Comparison of ENCODE assay signal across 8 mouse cellular contexts in genomic region chr2:159645861-159646260, GRCm38 (mm10).
A peak's percentile ranks its signal among the peaks of the same experiment; 100 is the strongest.
DNase-seq lines count a peak whose midpoint lies in the region; ATAC-seq lines count a peak whose summit lies in the region.

No protein-coding gene starts in this region.

- no peak overlapping the region for H3K9ac ChIP-seq in hindbrain, embryonic 11.5 days (ENCODE audit: low read depth, low read length)
- no peak overlapping the region for H3K9ac ChIP-seq in hindbrain, embryonic 12.5 days
- no peak overlapping the region for H3K9ac ChIP-seq in forebrain, embryonic 12.5 days

- 51% methylated on average over 4 of the region's 4 CpGs for WGBS in hindbrain, embryonic 11.5 days
- WGBS in hindbrain, embryonic 12.5 days, result 47% methylated on average over 4 of the region's 4 CpGs
- 57% methylated on average over 4 of the region's 4 CpGs for WGBS in forebrain, embryonic 12.5 days

- no peaks in the 10 kb centered on the region for H3K4me1 ChIP-seq in hindbrain, embryonic 11.5 days (replicated peaks; ENCODE audit: control insufficient read depth, insufficient read depth, low read length)
- no peaks in the 10 kb centered on the region for H3K4me1 ChIP-seq in hindbrain, embryonic 12.5 days
- H3K4me1 ChIP-seq in forebrain, embryonic 12.5 days, result no peaks in the 10 kb centered on the region

- H3K4me2 ChIP-seq in hindbrain, embryonic 11.5 days (replicated peaks; ENCODE audit: low read depth, low read length), result no peak overlapping the region
- no peak overlapping the region for H3K4me2 ChIP-seq in hindbrain, embryonic 12.5 days (replicated peaks)
- no peak overlapping the region for H3K4me2 ChIP-seq in forebrain, embryonic 12.5 days

- H3K9me3 ChIP-seq in hindbrain, embryonic 11.5 days (ENCODE audit: control insufficient read depth, low read length), result no peaks in the 10 kb centered on the region
- no peaks in the 10 kb centered on the region for H3K9me3 ChIP-seq in hindbrain, embryonic 12.5 days (replicated peaks)
- H3K9me3 ChIP-seq in forebrain, embryonic 12.5 days, result no peaks in the 10 kb centered on the region

- H3K4me3 ChIP-seq in hindbrain, embryonic 11.5 days (ENCODE audit: low read depth, low read length), result no peak overlapping the region
- no peak overlapping the region for H3K4me3 ChIP-seq in hindbrain, embryonic 12.5 days
- H3K4me3 ChIP-seq in forebrain, embryonic 12.5 days (replicated peaks), result no peak overlapping the region

- no peaks in the 10 kb centered on the region for H3K27me3 ChIP-seq in hindbrain, embryonic 11.5 days (ENCODE audit: control insufficient read depth, insufficient read depth, low read length)
- no peaks in the 10 kb centered on the region for H3K27me3 ChIP-seq in hindbrain, embryonic 12.5 days
- no peaks in the 10 kb centered on the region for H3K27me3 ChIP-seq in forebrain, embryonic 12.5 days

- ATAC-seq in hindbrain, embryonic 11.5 days (ENCODE audit: low FRiP score), result no peak
- no peak for ATAC-seq in hindbrain, embryonic 12.5 days (ENCODE audit: low FRiP score)
- ATAC-seq in megakaryocyte-erythroid progenitor cell, adult 5-6 weeks (replicated peaks; ENCODE audit: low FRiP score, low TSS enrichment, poor library complexity, severe bottlenecking), result no peak
- no peak for ATAC-seq in forebrain, embryonic 12.5 days (ENCODE audit: low FRiP score)

- H3K27ac ChIP-seq in hindbrain, embryonic 11.5 days (ENCODE audit: low read depth, low read length), result no peak overlapping the region
- H3K27ac ChIP-seq in hindbrain, embryonic 12.5 days, result no peak overlapping the region
- H3K27ac ChIP-seq in forebrain, embryonic 12.5 days, result no peak overlapping the region

- DNase-seq in hindbrain, embryonic 11.5 days (ENCODE audit: low spot score), result peak; percentile 33
- DNase-seq in urinary bladder, postnatal 14 days (ENCODE audit: low spot score), result peak; percentile 26
- DNase-seq in urinary bladder, postnatal 4 days (ENCODE audit: low spot score in 2 of 2), result no peak
- peak; percentile 41 to 46 for DNase-seq in gastrocnemius, postnatal 36 days
- DNase-seq in lung, postnatal 25 days (ENCODE audit: low spot score), result peak; percentile 9

- intact Hi-C loops in gastrocnemius, postnatal 36 days (cut with DNase I), result loop anchor here (5.0 kb wide), 2 partner anchors 721 to 931 kb away; partner anchors contain the start of gene Mafb

- no peaks in the 10 kb centered on the region for H3K36me3 ChIP-seq in hindbrain, embryonic 11.5 days (ENCODE audit: control insufficient read depth, insufficient read depth, low read length)
- no peaks in the 10 kb centered on the region for H3K36me3 ChIP-seq in hindbrain, embryonic 12.5 days
- H3K36me3 ChIP-seq in forebrain, embryonic 12.5 days (replicated peaks), result no peaks in the 10 kb centered on the region

Comparison
In these comparisons a context has a peak if more than half of its experiments do, and no peak if none do; other contexts are left out.
1. DNase-seq: peak in hindbrain, embryonic 11.5 days (single experiment), urinary bladder, postnatal 14 days (single experiment), gastrocnemius, postnatal 36 days (2 of 2) and lung, postnatal 25 days (single experiment); none in urinary bladder, postnatal 4 days (0 of 2).